Mouse (Mus musculus) liver, adult 2 months (tissue): Measurements from ENCODE around the gene Tyms.

Experiments used
- CTCF ChIP-seq: fragments of 200-500 bp; IDR thresholded peaks from 2 replicates; pipeline ENCODE4 v1.5.1; 2011; ENCODE audit warnings: low read depth, low read length, control low read depth
- POLR2A ChIP-seq: fragments of 200-500 bp; IDR thresholded peaks from 2 replicates; pipeline ENCODE4 v1.6.1; 2011; ENCODE audit warnings: low read length, control low read depth; ENCODE audit not compliant: insufficient read depth; ENCODE audit errors: extremely low read depth

DNA sequence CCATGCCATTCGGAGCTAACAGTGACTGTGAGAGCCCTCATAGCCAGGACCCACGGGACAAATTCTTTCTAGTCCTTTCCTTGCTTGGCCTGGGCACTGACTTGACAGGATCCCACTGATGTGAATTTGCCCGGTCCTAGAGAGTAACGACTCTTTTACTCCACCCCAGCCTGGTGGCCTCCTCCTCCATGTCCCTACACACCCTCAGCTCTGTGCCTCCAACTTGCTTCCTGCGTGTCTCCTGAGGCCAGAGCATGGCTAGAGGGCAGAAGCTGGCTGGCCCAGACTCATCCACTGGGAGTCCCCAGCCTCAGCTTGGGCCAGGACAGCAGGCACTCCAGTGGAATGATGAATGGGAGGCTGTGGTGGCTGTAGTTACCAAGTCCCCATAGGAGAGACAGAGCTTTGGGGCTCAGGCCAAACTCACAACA is 34.2 kb upstream of the Tyms start:
- TF ChIP-seq CTCF = no peak
- TF ChIP-seq POLR2A = no peak
